Mouse (Mus musculus): Measurements from ENCODE around the gene Rab31.

- TF ChIP-seq POLR2A (IDR thresholded peaks at IDR 0.05; ENCODE audit: borderline replicate concordance, control insufficient read depth, low read depth, low read length) = no peak
- TF ChIP-seq CTCF (IDR thresholded peaks at IDR 0.05; ENCODE audit: control insufficient read depth, insufficient read depth, low read length) = no peak
Observed at GRCm38 (mm10) chr17:65650598-65650997, 122.0 kb downstream of the Rab31 start.

Data from bone marrow, adult 2 months (tissue).